Mouse (Mus musculus) MEL (cell line): Measurements from ENCODE around the gene Fam178b. TPM values are rescaled to one million over a fixed set of nuclear protein-coding genes. Genes with fewer than 3 reads are reported as not detected.

Source experiments
- DNase-seq: peaks from one replicate; pipeline ENCODE4 v3.0.0; 2011; ENCODE audit warnings: low read depth, low spot score
- H3K27ac ChIP-seq: 2 replicates; pipeline ENCODE4 v1.5.1; 2012; ENCODE audit warnings: low read depth, mild to moderate bottlenecking, control low read depth, low read length, moderate library complexity; ENCODE audit not compliant: control insufficient read depth
- H3K27me3 ChIP-seq, 2 experiments: fragments of 150-350 bp in 1 of 2; sonication (generic) in 1 of 2; 2 replicates each; pipeline ENCODE4 v1.6.1; 2012; ENCODE audit warnings: low read length in 2 of 2, mild to moderate bottlenecking in 2 of 2, improper control_type of control experiment in 1 of 2, moderate library complexity in 1 of 2; ENCODE audit not compliant: insufficient read depth in 2 of 2, control insufficient read depth in 1 of 2
- H3K36me3 ChIP-seq, 2 experiments: 2 replicates each; pipeline ENCODE4 v1.6.1; 2012 to 2014; ENCODE audit warnings: low read length in 2 of 2, improper control_type of control experiment in 1 of 2, inconsistent platforms in 1 of 2, mild to moderate bottlenecking in 1 of 2; ENCODE audit not compliant: insufficient read depth in 2 of 2, control insufficient read depth in 1 of 2
- H3K4me1 ChIP-seq, 2 experiments: fragments of 150-350 bp in 1 of 2; sonication (generic) in 1 of 2; 2 replicates each; pipeline ENCODE4 v1.6.1; 2012; ENCODE audit warnings: low read length in 2 of 2, improper control_type of control experiment in 1 of 2, mild to moderate bottlenecking in 1 of 2; ENCODE audit not compliant: insufficient read depth in 2 of 2, control insufficient read depth in 1 of 2
- H3K4me3 ChIP-seq, 2 experiments: fragments of 150-350 bp in 1 of 2; sonication (generic) in 1 of 2; 2 replicates each; pipeline ENCODE4 v1.5.1; 2012; ENCODE audit warnings: low read depth in 2 of 2, low read length in 2 of 2, mild to moderate bottlenecking in 2 of 2, moderate library complexity in 2 of 2, control low read depth in 1 of 2, improper control_type of control experiment in 1 of 2; ENCODE audit not compliant: control insufficient read depth in 1 of 2, insufficient read depth in 1 of 2
- H3K79me2 ChIP-seq: 2 replicates; pipeline ENCODE4 v1.6.1; 2012; ENCODE audit warnings: mild to moderate bottlenecking, low read length, moderate library complexity; ENCODE audit not compliant: control insufficient read depth, poor library complexity, insufficient read depth
- H3K9ac ChIP-seq: 2 replicates; pipeline ENCODE4 v1.6.1; 2012; ENCODE audit warnings: low read depth, mild to moderate bottlenecking, control low read depth, low read length, moderate library complexity; ENCODE audit not compliant: control insufficient read depth, poor library complexity, severe bottlenecking
- H3K9me3 ChIP-seq: fragments of 150-350 bp; sonication (generic); replicated peaks from 2 replicates; pipeline ENCODE4 v1.6.1; 2012; ENCODE audit warnings: mild to moderate bottlenecking, low read length, improper control_type of control experiment, moderate library complexity; ENCODE audit not compliant: insufficient read depth
- CHD1 ChIP-seq: IDR thresholded peaks from 2 replicates; pipeline ENCODE4 v1.6.1; 2012; ENCODE audit warnings: low read depth, mild to moderate bottlenecking, inconsistent platforms, low read length, improper control_type of control experiment
- CTCF ChIP-seq, 3 experiments: IDR thresholded peaks in 2 of 3; conservative IDR thresholded peaks in 1 of 3; 2 replicates each; pipeline ENCODE4 v1.5.1; 2011 to 2012; ENCODE audit warnings: low read length in 3 of 3, low read depth in 2 of 3, mild to moderate bottlenecking in 2 of 3, improper control_type of control experiment in 1 of 3, inconsistent platforms in 1 of 3, mixed read lengths in 1 of 3, moderate library complexity in 1 of 3; ENCODE audit not compliant: control insufficient read depth in 1 of 3, insufficient read depth in 1 of 3, poor library complexity in 1 of 3, severe bottlenecking in 1 of 3
- EP300 ChIP-seq, 2 experiments: IDR thresholded peaks; 2 replicates each; pipeline ENCODE4 v1.6.1; 2011; ENCODE audit warnings: improper control_type of control experiment in 2 of 2, low read length in 2 of 2, low read depth in 1 of 2, mild to moderate bottlenecking in 1 of 2
- ETS1 ChIP-seq: IDR thresholded peaks from 2 replicates; pipeline ENCODE4 v1.6.1; 2012; ENCODE audit warnings: low read depth, mild to moderate bottlenecking, inconsistent platforms, low read length, improper control_type of control experiment, moderate library complexity
- JUND ChIP-seq: IDR thresholded peaks from 2 replicates; pipeline ENCODE4 v1.6.1; 2011; ENCODE audit warnings: low read depth, mild to moderate bottlenecking, improper control_type of control experiment, low read length
- MAFK ChIP-seq: IDR thresholded peaks from 2 replicates; pipeline ENCODE4 v1.6.1; 2011; ENCODE audit warnings: low read depth, mild to moderate bottlenecking, low read length, improper control_type of control experiment, borderline replicate concordance
- MAX ChIP-seq: IDR thresholded peaks from 2 replicates; pipeline ENCODE4 v1.6.1; 2011; ENCODE audit warnings: low read length, improper control_type of control experiment
- MXI1 ChIP-seq: IDR thresholded peaks from 2 replicates; pipeline ENCODE4 v1.6.1; 2011; ENCODE audit warnings: mild to moderate bottlenecking, low read depth, low read length, improper control_type of control experiment
- MYB ChIP-seq: IDR thresholded peaks from 2 replicates; pipeline ENCODE4 v1.6.1; 2011; ENCODE audit warnings: mild to moderate bottlenecking, low read depth, low read length, improper control_type of control experiment
- MYC ChIP-seq: IDR thresholded peaks from 2 replicates; pipeline ENCODE4 v1.6.1; 2011; ENCODE audit warnings: low read depth, mild to moderate bottlenecking, low read length, improper control_type of control experiment, moderate library complexity
- POLR2AphosphoS2 ChIP-seq: IDR thresholded peaks from 2 replicates; pipeline ENCODE4 v1.6.1; 2011; ENCODE audit warnings: low read length, improper control_type of control experiment
- SIN3A ChIP-seq: IDR thresholded peaks from 2 replicates; pipeline ENCODE4 v1.6.1; 2012; ENCODE audit warnings: low read length, improper control_type of control experiment, inconsistent platforms
- SMC3 ChIP-seq: IDR thresholded peaks from 2 replicates; pipeline ENCODE4 v1.6.1; 2011; ENCODE audit warnings: low read depth, low read length, improper control_type of control experiment
- TAL1 ChIP-seq: IDR thresholded peaks from 2 replicates; pipeline ENCODE4 v1.6.1; 2012; ENCODE audit warnings: mild to moderate bottlenecking, inconsistent platforms, low read length, moderate library complexity, mixed read lengths
- USF1 ChIP-seq: IDR thresholded peaks from 2 replicates; pipeline ENCODE4 v1.6.1; 2014; ENCODE audit warnings: low read depth, mild to moderate bottlenecking, inconsistent platforms, low read length, improper control_type of control experiment, moderate library complexity
- ZC3H11A ChIP-seq: IDR thresholded peaks from 2 replicates; pipeline ENCODE4 v1.6.1; 2012; ENCODE audit warnings: low read depth, mild to moderate bottlenecking, inconsistent platforms, low read length, improper control_type of control experiment
- polyA plus RNA-seq, 2 experiments: library from polyadenylated mRNA; stranded (reverse) in 1 of 2; unstranded in 1 of 2; fragments of >175 nt in 1 of 2; fragments of >200 nt in 1 of 2; gene quantifications; 2 replicates each; pipeline versions ENCODE4 v1.2.1 to v1.2.4; 2012; ENCODE audit warnings: low replicate concordance in 2 of 2, low read depth in 1 of 2; ENCODE audit not compliant: insufficient read length in 2 of 2, insufficient read depth in 1 of 2, missing spikeins in 1 of 2
- total RNA-seq: library from RNA; depleted of rRNA; stranded (reverse); fragments of 300-350 nt; gene quantifications from 2 replicates; pipeline ENCODE4 v1.2.3, GENCODE M21; 2012

The Fam178b gene
- total and polyA plus RNA-seq, 3 experiments = 0.19 to 0.29 TPM; not detected in 1

GRCm38 (mm10) chr1:36567818-36568603 is 115.0 kb downstream of the Fam178b start:
- no peaks in the 10 kb centered on the region for H3K9me3 ChIP-seq
- no peak for DNase-seq
- H3K27ac ChIP-seq = no peak overlapping the region
- TF ChIP-seq MYC (no peak), MYB (no peak), SIN3A (no peak), POLR2AphosphoS2 (no peak), MAFK (no peak), ETS1 (no peak)
- no peaks in the 10 kb centered on the region for H3K79me2 ChIP-seq
- H3K36me3 ChIP-seq = no peaks in the 10 kb centered on the region
- no peaks in the 10 kb centered on the region; a peak in 4 of 4 replicates for H3K27me3 ChIP-seq
- no peak overlapping the region for H3K9ac ChIP-seq
- H3K4me3 ChIP-seq = no peak overlapping the region
- no peaks in the 10 kb centered on the region for H3K4me1 ChIP-seq

GRCm38 (mm10) chr1:36566425-36566824 is 116.6 kb downstream of the Fam178b start:
- Histone ChIP-seq H3K9ac (no peak overlapping the region), H3K27ac (no peak overlapping the region), H3K36me3 (no peaks in the 10 kb centered on the region), H3K27me3 (no peaks in the 10 kb centered on the region; a peak in 2 of 4 replicates), H3K4me1 (peaks cover 2 to 10% of the 10 kb centered on the region in 2 experiments; a peak in 3 of 4 replicates), H3K79me2 (no peaks in the 10 kb centered on the region), H3K4me3 (no peak overlapping the region), H3K9me3 (no peaks in the 10 kb centered on the region)
- no peak for DNase-seq
- TF ChIP-seq TAL1 (no peak), MAX (no peak), ZC3H11A (no peak), USF1 (no peak), MAFK (no peak), SMC3 (no peak)

GRCm38 (mm10) chr1:36564101-36564500 is 118.9 kb downstream of the Fam178b start:
- TF ChIP-seq MXI1 = no peak
- TF ChIP-seq MYC = no peak
- TF ChIP-seq JUND = no peak
- TF ChIP-seq EP300 (IDR thresholded peaks at IDR 0.05; ENCODE audit: low read depth in 1 of 2, low read length in 2 of 2) = no peak
- TF ChIP-seq CHD1 = no peak
- no peak for TF ChIP-seq CTCF (IDR thresholded peaks at IDR 0.05 in 2 of 3, conservative IDR thresholded peaks at IDR 0.05 in 1 of 3; ENCODE audit: control insufficient read depth in 1 of 3, insufficient read depth in 1 of 3, low read depth in 2 of 3, low read length in 3 of 3, poor library complexity in 1 of 3, severe bottlenecking in 1 of 3)
- no peak for TF ChIP-seq USF1
- no peak for TF ChIP-seq POLR2AphosphoS2
- H3K27me3 ChIP-seq = peaks cover 0 to 3% of the 10 kb centered on the region in 2 experiments

More at GRCm38 (mm10) chr1:36564101-36564500, 118.9 kb downstream of the Fam178b start:
- H3K9me3 ChIP-seq = no peaks in the 10 kb centered on the region
- no peak for DNase-seq
- no peak overlapping the region for H3K9ac ChIP-seq
- no peak overlapping the region for H3K4me3 ChIP-seq
- H3K79me2 ChIP-seq = no peaks in the 10 kb centered on the region
- H3K36me3 ChIP-seq = no peaks in the 10 kb centered on the region
- H3K4me1 ChIP-seq = peaks cover 2 to 10% of the 10 kb centered on the region in 2 experiments; a peak in 3 of 4 replicates
- no peak overlapping the region for H3K27ac ChIP-seq
